Mouse (Mus musculus): ENCODE data around the gene Ssr2.

GRCm38 (mm10) chr3:88620146-88620991 lies 44.7 kb downstream of the Ssr2 start:
- no peak for TF ChIP-seq ZNF384 (IDR thresholded peaks at IDR 0.05; ENCODE audit: low read depth, low read length)
- no peak for TF ChIP-seq MAFK (IDR thresholded peaks at IDR 0.05; ENCODE audit: insufficient read depth, low read depth, low read length)

Data from ES-E14 (cell line).